Mouse (Mus musculus) myocyte (in vitro differentiated cells): Measurements from ENCODE around the gene Actr3. TPM values are rescaled to one million over a fixed set of nuclear protein-coding genes. Genes with fewer than 3 reads are reported as not detected.

ENCODE experiments used
- H3K27me3 ChIP-seq: one replicate; pipeline ENCODE4 v1.6.1; 2011; ENCODE audit not compliant: control insufficient read depth, insufficient read depth, insufficient read length
- H3K36me3 ChIP-seq: one replicate; pipeline ENCODE4 v1.6.1; 2011; ENCODE audit not compliant: control insufficient read depth, insufficient read depth
- H3K4me2 ChIP-seq: one replicate; pipeline ENCODE4 v1.6.1; 2011; ENCODE audit warnings: low read depth, control low read depth
- H3K4me3 ChIP-seq: one replicate; pipeline ENCODE4 v1.5.1; 2011; ENCODE audit warnings: mild to moderate bottlenecking, control low read depth, moderate library complexity
- H3K79me2 ChIP-seq: one replicate; pipeline ENCODE4 v1.6.1; 2011; ENCODE audit not compliant: control insufficient read depth, insufficient read depth
- H3ac ChIP-seq: one replicate; pipeline ENCODE4 v1.6.1; 2011; ENCODE audit not compliant: control insufficient read depth, insufficient read length
- CEBPB ChIP-seq: IDR thresholded peaks from 2 replicates; pipeline ENCODE4 v1.6.1; 2011; ENCODE audit warnings: mild to moderate bottlenecking, moderate library complexity; ENCODE audit not compliant: poor library complexity, insufficient read depth, severe bottlenecking
- E2F4 ChIP-seq: IDR thresholded peaks from one replicate; pipeline ENCODE4 v1.6.1; 2011; ENCODE audit warnings: mild to moderate bottlenecking, control low read depth, moderate library complexity; ENCODE audit not compliant: insufficient read depth
- MAX ChIP-seq: IDR thresholded peaks from one replicate; pipeline ENCODE4 v1.6.1; 2011; ENCODE audit warnings: low read depth, mild to moderate bottlenecking, control low read depth
- MYOD1 ChIP-seq, 3 experiments: IDR thresholded peaks; one replicate each; pipeline ENCODE4 v1.6.1; 2011; ENCODE audit warnings: control low read depth in 2 of 3, low read depth in 2 of 3, mild to moderate bottlenecking in 2 of 3, moderate library complexity in 1 of 3; ENCODE audit not compliant: insufficient read length in 2 of 3, control insufficient read depth in 1 of 3
- MYOG ChIP-seq, 3 experiments: IDR thresholded peaks; one replicate each; pipeline ENCODE4 v1.6.1; 2011; ENCODE audit warnings: control low read depth in 2 of 3, low read depth in 2 of 3, mild to moderate bottlenecking in 2 of 3; ENCODE audit not compliant: insufficient read length in 2 of 3, control insufficient read depth in 1 of 3, insufficient read depth in 1 of 3
- POLR2A ChIP-seq: IDR thresholded peaks from one replicate; pipeline ENCODE4 v1.6.1; 2011; ENCODE audit warnings: low read depth, mild to moderate bottlenecking, control low read depth, moderate library complexity; ENCODE audit not compliant: insufficient read length
- POLR2AphosphoS2 ChIP-seq: IDR thresholded peaks from one replicate; pipeline ENCODE4 v1.6.1; 2011; ENCODE audit warnings: low read depth, control low read depth; ENCODE audit not compliant: insufficient read length
- REST ChIP-seq: IDR thresholded peaks from one replicate; pipeline ENCODE4 v1.6.1; 2011; ENCODE audit warnings: mild to moderate bottlenecking, control low read depth, moderate library complexity; ENCODE audit not compliant: insufficient read depth, insufficient read length
- SRF ChIP-seq: IDR thresholded peaks from one replicate; pipeline ENCODE4 v1.6.1; 2011; ENCODE audit warnings: low read depth; ENCODE audit not compliant: control insufficient read depth, insufficient read length
- TCF12 ChIP-seq: IDR thresholded peaks from one replicate; pipeline ENCODE4 v1.6.1; 2011; ENCODE audit warnings: mild to moderate bottlenecking, control low read depth; ENCODE audit not compliant: poor library complexity, insufficient read depth, severe bottlenecking
- TCF3 ChIP-seq: IDR thresholded peaks from one replicate; pipeline ENCODE4 v1.6.1; 2011; ENCODE audit warnings: low read depth, control low read depth; ENCODE audit not compliant: insufficient read length
- USF1 ChIP-seq: IDR thresholded peaks from one replicate; pipeline ENCODE4 v1.6.1; 2011; ENCODE audit warnings: low read depth, mild to moderate bottlenecking, control low read depth, moderate library complexity
- polyA plus RNA-seq: library from polyadenylated mRNA; unstranded; fragments of >200 nt; fragmentation: generic; extraction: Trizol; gene quantifications from one replicate; pipeline ENCODE4 v1.2.1, GENCODE M21; 2012; ENCODE audit warnings: missing spikeins

Gene Actr3
- polyA plus RNA-seq, 1 experiment = 131 TPM

DNA sequence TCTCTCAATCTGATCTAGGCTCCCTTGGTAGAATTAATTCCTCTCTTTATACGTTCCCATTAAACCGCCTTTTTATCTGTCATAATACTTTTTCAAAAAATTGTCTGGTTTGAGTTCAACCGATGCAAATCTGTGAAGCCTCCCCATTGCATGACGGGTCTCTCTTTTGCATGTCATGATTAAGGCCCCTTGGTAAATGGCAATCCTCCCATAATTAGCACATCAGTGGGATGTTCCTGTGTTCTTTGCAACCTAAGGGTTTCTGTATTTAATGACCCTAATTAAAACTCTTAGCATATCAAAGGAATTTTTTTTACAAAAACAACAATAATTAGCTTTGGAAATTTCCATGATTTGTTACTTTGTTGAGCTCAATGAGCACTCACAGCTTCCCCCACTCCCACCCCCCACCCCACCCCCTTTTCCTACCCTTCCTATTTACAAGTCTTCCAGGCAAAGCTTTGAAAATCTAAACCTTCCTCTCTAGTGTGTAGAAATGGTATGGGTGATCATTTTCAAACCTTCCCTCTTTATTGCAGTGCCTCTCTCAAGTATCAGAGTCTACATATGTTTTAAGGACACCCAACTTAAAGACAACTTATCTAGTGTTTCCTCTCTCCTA is 84.0 kb downstream of the Actr3 start:
- no peak overlapping the region for H3ac ChIP-seq
- no peak overlapping the region for H3K4me3 ChIP-seq
- TF ChIP-seq MYOG (IDR thresholded peaks at IDR 0.05; ENCODE audit: control insufficient read depth in 1 of 3, insufficient read depth in 1 of 3, insufficient read length in 2 of 3, low read depth in 2 of 3) (no peak), MAX (no peak), SRF (no peak), POLR2AphosphoS2 (no peak), E2F4 (no peak), USF1 (no peak), REST (no peak)
- H3K27me3 ChIP-seq = no peaks in the 10 kb centered on the region
- no peaks in the 10 kb centered on the region for H3K36me3 ChIP-seq
- no peaks in the 10 kb centered on the region for H3K79me2 ChIP-seq
- no peak overlapping the region for H3K4me2 ChIP-seq

DNA sequence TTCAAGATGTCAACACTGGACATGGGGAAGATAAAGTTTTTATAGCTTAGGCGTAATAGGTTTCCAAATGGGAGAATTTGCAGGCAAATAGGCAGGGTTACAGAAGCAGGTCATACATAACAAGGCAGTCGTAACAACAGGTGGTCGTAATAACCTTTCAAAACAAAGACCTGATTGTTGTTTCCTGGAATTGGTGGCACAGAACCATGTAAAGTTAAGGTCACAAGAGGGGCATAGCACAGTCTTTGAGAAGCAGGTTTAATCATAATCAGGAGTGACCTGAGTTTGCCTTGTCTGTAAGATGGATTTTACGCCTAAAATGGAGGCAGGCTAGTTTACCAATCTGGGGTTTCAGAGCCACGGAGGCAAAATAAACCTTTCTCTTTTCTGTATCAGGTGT is 84.7 kb downstream of the Actr3 start:
- Histone ChIP-seq H3K4me3 (no peak overlapping the region), H3ac (no peak overlapping the region), H3K4me2 (no peak overlapping the region), H3K27me3 (no peaks in the 10 kb centered on the region), H3K36me3 (no peaks in the 10 kb centered on the region), H3K79me2 (no peaks in the 10 kb centered on the region)
- no peak for TF ChIP-seq MAX
- TF ChIP-seq MYOD1 (IDR thresholded peaks at IDR 0.05; ENCODE audit: control insufficient read depth in 1 of 3, insufficient read length in 2 of 3, low read depth in 2 of 3) = no peak
- no peak for TF ChIP-seq TCF12
- TF ChIP-seq USF1 = no peak
- no peak for TF ChIP-seq E2F4
- no peak for TF ChIP-seq SRF
- TF ChIP-seq REST = no peak
- TF ChIP-seq CEBPB = no peak
- TF ChIP-seq TCF3 = no peak
- TF ChIP-seq POLR2A = no peak
- no peak for TF ChIP-seq MYOG (IDR thresholded peaks at IDR 0.05; ENCODE audit: control insufficient read depth in 1 of 3, insufficient read depth in 1 of 3, insufficient read length in 2 of 3, low read depth in 2 of 3)
- no peak for TF ChIP-seq POLR2AphosphoS2

DNA sequence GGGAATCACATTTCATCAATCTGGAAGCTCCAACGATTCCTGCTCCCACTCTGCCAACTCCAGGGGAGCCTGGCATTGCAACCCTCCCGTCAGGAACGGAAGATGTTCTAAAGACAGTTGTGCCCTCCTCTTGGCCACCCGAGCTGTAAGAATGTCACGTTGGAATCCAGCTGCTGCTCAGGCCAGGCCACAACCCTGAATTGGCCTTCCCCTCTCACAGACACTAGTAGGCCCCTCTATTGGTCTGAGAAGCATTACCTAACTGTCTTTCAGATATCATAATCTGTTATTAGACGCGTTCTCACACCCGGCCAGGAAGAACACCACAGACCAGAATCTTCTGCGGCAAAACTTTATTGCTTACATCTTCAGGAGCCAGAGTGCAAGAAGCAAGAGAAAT is 89.7 kb downstream of the Actr3 start:
- Histone ChIP-seq H3K4me2 (no peak overlapping the region), H3K4me3 (no peak overlapping the region), H3ac (no peak overlapping the region), H3K79me2 (no peaks in the 10 kb centered on the region), H3K36me3 (no peaks in the 10 kb centered on the region), H3K27me3 (no peaks in the 10 kb centered on the region)
- TF ChIP-seq POLR2AphosphoS2 = no peak
- TF ChIP-seq USF1 = no peak
- TF ChIP-seq E2F4 = no peak
- TF ChIP-seq MYOD1 (IDR thresholded peaks at IDR 0.05; ENCODE audit: control insufficient read depth in 1 of 3, insufficient read length in 2 of 3, low read depth in 2 of 3) = no peak
- no peak for TF ChIP-seq MAX
- TF ChIP-seq POLR2A = no peak
- TF ChIP-seq MYOG (IDR thresholded peaks at IDR 0.05; ENCODE audit: control insufficient read depth in 1 of 3, insufficient read depth in 1 of 3, insufficient read length in 2 of 3, low read depth in 2 of 3) = no peak
- no peak for TF ChIP-seq TCF12
- no peak for TF ChIP-seq REST
- TF ChIP-seq CEBPB = no peak

DNA sequence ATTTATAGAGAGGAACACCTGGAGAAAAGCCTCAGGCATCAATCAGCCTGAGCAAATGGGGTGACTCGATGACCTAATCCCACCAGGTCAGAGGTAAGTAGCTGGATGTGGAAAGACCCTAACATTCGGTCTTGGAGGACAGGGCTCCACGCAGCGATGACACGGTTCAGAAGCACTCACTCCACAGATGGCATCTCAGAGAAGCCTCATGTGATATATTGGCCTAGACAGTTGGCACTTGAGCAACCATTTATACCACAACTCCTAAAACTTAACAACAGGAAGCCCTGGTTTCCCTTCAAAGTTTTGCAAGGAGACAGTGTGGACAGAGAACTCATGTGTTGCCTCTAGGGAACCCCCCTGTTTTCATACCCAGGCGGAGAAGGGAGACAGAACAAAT is 90.1 kb downstream of the Actr3 start:
- no peak overlapping the region for H3K4me2 ChIP-seq
- no peaks in the 10 kb centered on the region for H3K36me3 ChIP-seq
- no peak overlapping the region for H3K4me3 ChIP-seq
- no peaks in the 10 kb centered on the region for H3K79me2 ChIP-seq
- H3ac ChIP-seq = no peak overlapping the region
- no peaks in the 10 kb centered on the region for H3K27me3 ChIP-seq
- TF ChIP-seq TCF12 (no peak), CEBPB (no peak), MYOG (IDR thresholded peaks at IDR 0.05; ENCODE audit: control insufficient read depth in 1 of 3, insufficient read depth in 1 of 3, insufficient read length in 2 of 3, low read depth in 2 of 3) (no peak)

DNA sequence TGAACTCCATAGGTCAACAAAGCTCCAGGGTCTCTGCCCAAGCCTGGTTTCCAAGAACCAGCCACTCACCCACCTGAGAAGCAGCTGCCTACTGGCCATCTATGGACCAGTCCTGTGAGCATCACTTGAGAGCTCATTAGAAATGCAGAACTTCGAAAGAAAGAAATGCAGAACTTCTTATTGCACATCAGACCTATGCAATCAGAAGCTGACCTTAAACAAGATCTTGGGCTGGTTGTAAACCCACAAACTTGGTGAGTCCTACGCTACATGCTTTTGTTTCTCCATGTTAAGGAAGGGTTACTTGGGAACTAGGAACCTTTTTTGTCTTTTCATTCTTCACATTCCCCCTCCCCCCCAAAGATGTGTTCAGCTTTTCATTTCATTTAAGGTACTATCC is 92.4 kb downstream of the Actr3 start:
- no peaks in the 10 kb centered on the region for H3K27me3 ChIP-seq
- no peak overlapping the region for H3K4me3 ChIP-seq
- H3K79me2 ChIP-seq = no peaks in the 10 kb centered on the region
- H3K4me2 ChIP-seq = no peak overlapping the region
- TF ChIP-seq E2F4 = no peak
- TF ChIP-seq MYOG (IDR thresholded peaks at IDR 0.05; ENCODE audit: control insufficient read depth in 1 of 3, insufficient read depth in 1 of 3, insufficient read length in 2 of 3, low read depth in 2 of 3) = no peak
- TF ChIP-seq MYOD1 (IDR thresholded peaks at IDR 0.05; ENCODE audit: control insufficient read depth in 1 of 3, insufficient read length in 2 of 3, low read depth in 2 of 3) = no peak
- no peak for TF ChIP-seq USF1
- TF ChIP-seq REST = no peak
- no peak for TF ChIP-seq POLR2AphosphoS2
- TF ChIP-seq TCF3 = no peak
- TF ChIP-seq POLR2A = no peak
- no peak for TF ChIP-seq SRF
- no peak for TF ChIP-seq MAX
- TF ChIP-seq TCF12 = no peak
- no peak for TF ChIP-seq CEBPB
- no peak overlapping the region for H3ac ChIP-seq
- H3K36me3 ChIP-seq = no peaks in the 10 kb centered on the region

Other genes starting within 250 kb of the Actr3 start
- 14.5 TPM for gene Slc35f5, start 124.9 kb upstream of the Actr3 start, polyA plus RNA-seq
- 7.6 TPM for gene Gpr39, start 241.3 kb upstream of the Actr3 start, polyA plus RNA-seq